Mouse (Mus musculus) lung, adult 2 months (tissue): Measurements from ENCODE around the gene Tram1l1.
"Not testable (repeated sequence)": the region's sequence is repeated elsewhere in the genome, so short reads cannot be mapped to it uniquely, and the experiment has no call there.

Experiments used
- CTCF ChIP-seq: fragments of 200-500 bp; IDR thresholded peaks from 2 replicates; pipeline ENCODE4 v1.5.1; 2011; ENCODE audit warnings: mild to moderate bottlenecking, low read length, control low read depth; ENCODE audit not compliant: insufficient read depth
- POLR2A ChIP-seq: fragments of 200-500 bp; IDR thresholded peaks from 2 replicates; pipeline ENCODE4 v1.6.1; 2011; ENCODE audit warnings: low read depth, mild to moderate bottlenecking, control low read depth, low read length, borderline replicate concordance; ENCODE audit errors: extremely low read depth

DNA sequence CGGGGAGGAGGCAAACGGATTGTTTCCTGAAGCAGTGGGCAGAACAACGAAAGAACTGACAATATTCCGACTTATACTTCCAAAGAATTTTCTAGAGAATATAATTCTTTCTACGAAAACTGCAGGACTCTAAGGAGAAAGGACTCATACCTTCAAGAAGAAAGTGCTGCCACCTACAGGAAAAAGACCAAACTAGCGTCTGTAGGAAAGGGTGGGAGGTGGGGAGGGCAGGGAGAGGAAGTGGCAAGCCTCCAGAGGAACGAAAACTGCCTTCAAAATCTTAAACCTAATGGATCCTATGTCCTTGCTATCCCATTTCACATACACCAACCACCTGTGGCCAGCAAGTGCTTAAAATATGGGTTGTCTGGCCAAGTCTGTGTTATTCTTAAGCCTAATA lies 31.7 kb upstream of the Tram1l1 start:
- TF ChIP-seq CTCF, POLR2A: not testable (repeated sequence)
